ENCODE assay signal across 9 mouse cellular contexts in the genomic region with DNA sequence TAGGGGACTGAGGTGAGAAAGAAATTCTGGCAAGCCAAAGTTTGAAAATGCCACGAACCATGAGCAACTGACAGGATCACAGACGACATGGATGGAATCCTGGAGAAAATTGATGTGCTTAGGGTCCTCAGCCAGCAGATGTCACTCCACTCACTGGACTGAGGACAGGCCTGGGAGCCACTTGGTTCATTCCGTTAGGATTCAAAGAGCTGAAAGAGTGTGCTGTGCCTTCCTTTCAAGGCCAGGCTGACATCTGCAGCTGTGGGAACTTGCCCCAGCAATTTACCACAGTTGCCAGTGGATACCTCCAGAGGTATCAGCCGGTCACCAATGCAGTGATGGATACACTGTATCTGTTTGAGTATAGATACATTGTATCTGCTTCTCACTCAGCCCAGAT. TPM values are rescaled to one million over a fixed set of nuclear protein-coding genes. Genes with fewer than 3 reads are reported as not detected.
A peak's percentile ranks its signal among the peaks of the same experiment; 100 is the strongest.
DNase-seq lines count a peak whose midpoint lies in the region; ATAC-seq and TF ChIP-seq lines count a peak whose summit lies in the region.
"Had no signal": no experiment of that assay in that cellular context is flagged by ENCODE, and none has a peak within 500 bp of the region (broad histone marks: within the 10 kb centered on the region; RNA-seq: fewer than 3 reads in every experiment).

No protein-coding gene starts in this region.

- no peaks in the 10 kb centered on the region for H3K36me3 ChIP-seq in limb, embryonic 14.5 days (ENCODE audit: control insufficient read depth, insufficient read depth, low read length)
- H3K36me3 ChIP-seq in limb, embryonic 10.5 days = no peaks in the 10 kb centered on the region
- H3K36me3 ChIP-seq in heart, embryonic 12.5 days = no peaks in the 10 kb centered on the region

- no peak overlapping the region for H3K27ac ChIP-seq in limb, embryonic 14.5 days (replicated peaks; ENCODE audit: low read depth, low read length)
- no peak overlapping the region for H3K27ac ChIP-seq in limb, embryonic 10.5 days
- no peak overlapping the region for H3K27ac ChIP-seq in heart, embryonic 12.5 days (ENCODE audit: poor library complexity, severe bottlenecking)

- ATAC-seq in cerebellum, adult (ENCODE audit: insufficient number of reproducible peaks, low FRiP score, low TSS enrichment) = no peak
- no peak for ATAC-seq in limb, embryonic 14.5 days (ENCODE audit: low FRiP score, low read depth)
- ATAC-seq in megakaryocyte-erythroid progenitor cell, adult 5-6 weeks (replicated peaks; ENCODE audit: low FRiP score, low TSS enrichment, poor library complexity, severe bottlenecking) = no peak
- no peak; the same call in 1 of the 2 replicates for ATAC-seq in heart, embryonic 12.5 days (ENCODE audit: insufficient number of reproducible peaks, low FRiP score)

- H3K9ac ChIP-seq in limb, embryonic 14.5 days (ENCODE audit: low read depth, low read length, severe bottlenecking) = no peak overlapping the region
- no peak overlapping the region for H3K9ac ChIP-seq in heart, embryonic 12.5 days

- peaks cover 18% of the 10 kb centered on the region for H3K4me1 ChIP-seq in limb, embryonic 14.5 days (ENCODE audit: control insufficient read depth, insufficient read depth, low read length)
- peaks cover 43% of the 10 kb centered on the region for H3K4me1 ChIP-seq in limb, embryonic 10.5 days
- H3K4me1 ChIP-seq in heart, embryonic 12.5 days (replicated peaks) = peaks cover 57% of the 10 kb centered on the region

- peak; percentile 32 for DNase-seq in cerebellum, adult 11 months
- peak; percentile 29 for DNase-seq in limb, embryonic 14.5 days (ENCODE audit: low spot score)
- no peak for DNase-seq in limb, embryonic 10.5 days (ENCODE audit: low spot score)
- DNase-seq in adipocyte (ENCODE audit: low spot score) = peak; percentile 87
- peak; percentile 27 to 42 for DNase-seq in layer of hippocampus, postnatal 10 days (ENCODE audit: low spot score in 2 of 2)
- DNase-seq: heart, postnatal 36 days had no signal

- no peaks in the 10 kb centered on the region for H3K9me3 ChIP-seq in limb, embryonic 14.5 days (ENCODE audit: control insufficient read depth, low read length)
- H3K9me3 ChIP-seq in limb, embryonic 10.5 days (replicated peaks) = no peaks in the 10 kb centered on the region
- no peaks in the 10 kb centered on the region for H3K9me3 ChIP-seq in heart, embryonic 12.5 days (replicated peaks)

- no peak overlapping the region for H3K4me2 ChIP-seq in limb, embryonic 14.5 days (replicated peaks; ENCODE audit: low read depth, low read length, severe bottlenecking)
- no peak overlapping the region for H3K4me2 ChIP-seq in heart, embryonic 12.5 days

- 33% methylated on average over 4 of the region's 4 CpGs for WGBS in limb, embryonic 14.5 days
- 38% methylated on average over 4 of the region's 4 CpGs for WGBS in limb, embryonic 10.5 days
- 26% methylated on average over 4 of the region's 4 CpGs for WGBS in heart, embryonic 12.5 days

- no peaks in the 10 kb centered on the region for H3K27me3 ChIP-seq in limb, embryonic 14.5 days (ENCODE audit: control insufficient read depth, insufficient read depth, low read length)
- no peaks in the 10 kb centered on the region for H3K27me3 ChIP-seq in limb, embryonic 10.5 days (ENCODE audit: low read depth, poor library complexity, severe bottlenecking)
- 0 out of 2 replicates have a peak, but pooled peaks cover 3% of the 10 kb centered on the region for H3K27me3 ChIP-seq in heart, embryonic 12.5 days (replicated peaks)

- no peak for TF ChIP-seq POLR2A in limb, embryonic 14.5 days (IDR thresholded peaks at IDR 0.05; ENCODE audit: borderline replicate concordance, extremely low read depth, insufficient read depth, insufficient read length)

- H3K4me3 ChIP-seq in limb, embryonic 14.5 days (replicated peaks; ENCODE audit: low read length) = no peak overlapping the region
- no peak overlapping the region for H3K4me3 ChIP-seq in limb, embryonic 10.5 days
- no peak overlapping the region for H3K4me3 ChIP-seq in heart, embryonic 12.5 days

RNA-seq across cellular contexts. Expression of a gene that starts 41.1 kb away (rescaled TPM):
- 29.4 and 29.5 TPM in 2 replicates for polyA plus RNA-seq in limb, embryonic 14.5 days (2012; rRNA removed)
- polyA plus RNA-seq in limb, embryonic 14.5 days (2014; fragmentation: Nextera tagmentation; extraction: Ambion mirVana) = 45.1 and 45.5 TPM in 2 replicates
- 58.2 and 61.8 TPM in 2 replicates for polyA plus RNA-seq in limb, embryonic 10.5 days (2016; fragmentation: Nextera tagmentation; extraction: Ambion mirVana)
- 10 to 100 TPM; 49.2 to 52.3 TPM for total RNA-seq in layer of hippocampus, postnatal 10 days (2021)
- total RNA-seq in megakaryocyte-erythroid progenitor cell, adult 5-6 weeks (2014; fragmentation: Nextera tagmentation) = 77.5 and 84.1 TPM in 2 replicates
- 23.6 and 42.7 TPM in 2 replicates for total RNA-seq in megakaryocyte-erythroid progenitor cell, adult 5-6 weeks (2017)
- 42.3 and 47.2 TPM in 2 replicates for polyA plus RNA-seq in heart, embryonic 12.5 days (2016; fragmentation: Nextera tagmentation; extraction: Ambion mirVana)
